Mouse (Mus musculus): Measurements from ENCODE around the gene Terb1. TPM values are rescaled to one million over a fixed set of nuclear protein-coding genes. Genes with fewer than 3 reads are reported as not detected.

The Terb1 gene
- total RNA-seq, 2 experiments from 2014 or later, result 0.93 to 1.2 TPM

- intact Hi-C loops (cut with DNase I), result no loop called here
- DNase-seq (ENCODE audit: extremely low spot score in 1 of 2, low spot score in 2 of 2), result no peak
Measured at GRCm38 (mm10) chr8:104510134-104510533, 424 bp upstream of the Terb1 start.

- DNase-seq (ENCODE audit: extremely low spot score in 1 of 2, low spot score in 2 of 2), result no peak
- intact Hi-C loops (cut with DNase I), result no loop called here
Measured at GRCm38 (mm10) chr8:104479091-104479490, 30.6 kb downstream of the Terb1 start.

DNA sequence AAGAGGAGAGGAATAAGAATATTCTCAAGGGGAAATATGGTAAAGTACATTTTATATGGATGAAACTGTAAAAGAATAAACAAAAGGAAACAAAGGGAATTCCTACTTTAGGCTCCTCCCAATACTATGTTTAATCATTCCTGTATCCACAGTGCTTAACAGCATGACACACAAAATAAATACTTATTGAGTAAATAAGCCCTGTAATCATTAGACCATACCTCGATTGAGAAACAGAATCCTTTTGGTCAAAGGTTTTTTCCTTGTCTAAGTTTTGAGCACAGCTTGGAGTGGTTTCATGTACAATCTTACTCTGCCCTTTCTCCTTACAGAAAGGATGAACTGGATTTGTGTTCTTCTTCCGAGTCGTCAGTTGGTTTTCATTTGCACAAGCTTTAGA, 37.2 kb downstream of the Terb1 start:
- intact Hi-C loops (cut with DNase I), result no loop called here
- no peak for DNase-seq (ENCODE audit: extremely low spot score in 1 of 2, low spot score in 2 of 2)

GRCm38 (mm10) chr8:104467463-104467862, 42.2 kb downstream of the Terb1 start:
- intact Hi-C loops (cut with DNase I), result no loop called here

GRCm38 (mm10) chr8:104452177-104452576, 57.5 kb downstream of the Terb1 start:
- DNase-seq (ENCODE audit: extremely low spot score in 1 of 2, low spot score in 2 of 2), result no peak
- intact Hi-C loops (cut with DNase I), result no loop called here

More at GRCm38 (mm10) chr8:104467463-104467862, 42.2 kb downstream of the Terb1 start:
- DNase-seq (ENCODE audit: extremely low spot score in 1 of 2, low spot score in 2 of 2), result no peak

- intact Hi-C loops (cut with DNase I), result no loop called here
- no peak for DNase-seq (ENCODE audit: extremely low spot score in 1 of 2, low spot score in 2 of 2)
Measured at GRCm38 (mm10) chr8:104448796-104449195, 60.9 kb downstream of the Terb1 start.

DNA sequence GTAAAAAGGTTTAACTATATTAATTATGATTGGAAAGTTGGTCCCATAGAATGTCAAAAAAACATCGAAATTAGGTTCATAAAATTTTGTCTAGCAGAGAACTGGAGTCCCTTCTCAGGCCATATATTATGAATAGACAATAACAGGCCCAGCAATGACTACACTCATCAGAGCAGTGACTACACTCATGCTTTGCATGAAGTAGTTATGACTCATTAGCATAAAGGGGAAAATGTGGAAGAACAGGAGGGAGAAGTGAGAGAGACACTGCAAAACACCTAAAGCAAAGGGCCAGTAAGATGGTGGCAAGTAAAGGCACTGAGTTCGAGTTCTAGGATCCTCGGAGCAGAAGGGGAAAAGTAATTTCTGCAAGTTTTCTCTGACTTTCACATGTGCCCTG, 63.7 kb downstream of the Terb1 start:
- intact Hi-C loops (cut with DNase I), result no loop called here
- DNase-seq (ENCODE audit: extremely low spot score in 1 of 2, low spot score in 2 of 2), result no peak

DNA sequence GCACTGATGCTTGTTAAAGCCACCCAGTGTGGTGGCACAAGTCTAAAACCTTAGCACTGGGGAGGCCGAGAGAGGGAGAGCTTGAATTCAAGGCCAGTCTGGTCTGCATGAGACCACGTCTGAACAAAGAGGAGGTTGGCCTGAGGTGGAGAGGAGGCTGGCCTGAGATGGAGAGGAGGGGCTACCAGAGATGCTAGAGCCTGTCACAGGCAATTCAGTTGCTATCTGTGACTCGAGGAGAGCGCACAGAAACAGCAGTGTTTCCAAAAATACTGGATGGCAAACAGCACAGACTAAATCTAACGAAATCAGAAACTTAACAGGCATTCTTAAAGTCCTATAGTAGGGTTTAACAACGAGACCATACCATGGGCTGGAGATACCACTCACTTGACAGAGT, 64.5 kb downstream of the Terb1 start:
- intact Hi-C loops (cut with DNase I), result no loop called here

GRCm38 (mm10) chr8:104443125-104443679, 66.5 kb downstream of the Terb1 start:
- intact Hi-C loops (cut with DNase I), result loop anchor here (2.0 to 5.0 kb wide), 2 partner anchors 64 to 100 kb away; partner anchors contain the start of gene Terb1
- no peak for DNase-seq (ENCODE audit: extremely low spot score in 1 of 2, low spot score in 2 of 2)

More for the DNA sequence above, 64.5 kb downstream of the Terb1 start:
- DNase-seq (ENCODE audit: extremely low spot score in 1 of 2, low spot score in 2 of 2), result no peak

DNA sequence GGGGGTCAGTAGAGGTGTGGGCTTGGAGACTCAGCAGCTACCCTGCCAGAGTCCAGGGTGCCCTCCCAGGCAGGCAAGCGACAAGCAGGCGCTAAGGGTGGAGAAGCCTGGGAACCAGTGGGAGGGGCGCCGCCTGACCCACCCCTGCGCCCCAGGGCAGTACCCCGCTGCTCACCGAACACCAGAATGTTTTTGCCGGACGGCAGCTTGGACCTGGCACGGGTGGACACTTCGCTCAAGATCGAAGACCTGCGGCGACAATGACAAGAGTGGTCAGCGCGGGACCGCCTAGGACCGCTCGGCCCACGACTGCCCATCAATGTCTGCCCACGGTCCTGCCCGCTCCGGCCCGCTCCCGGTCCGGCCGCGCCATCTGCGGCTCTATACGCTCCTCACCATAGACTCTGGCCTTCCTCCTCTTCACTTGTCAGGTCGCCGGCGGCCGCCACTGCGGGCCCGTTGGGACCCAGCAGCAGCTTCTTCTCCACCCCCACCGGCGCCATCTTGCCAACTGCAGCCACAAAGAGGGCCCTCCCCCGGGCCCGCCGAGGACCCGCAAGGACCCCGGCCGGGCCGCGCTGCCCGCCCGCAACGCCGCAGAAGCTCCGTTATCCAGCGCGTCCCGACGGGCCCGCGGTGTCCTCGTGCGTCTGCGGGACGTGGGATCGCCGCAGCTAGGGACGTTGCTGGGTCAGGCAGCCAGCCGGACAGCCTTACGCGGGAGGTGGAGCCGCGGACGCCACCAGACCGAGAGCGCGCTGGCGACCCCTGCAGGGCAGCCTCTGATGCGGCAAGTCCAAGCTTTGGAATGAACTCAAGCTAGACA, 67.2 kb downstream of the Terb1 start, which contains the start of gene Dync1li2:
TSS of gene Dync1li2 (minus strand) at position 749 of the 826 bp plus-strand sequence.
- DNase-seq (ENCODE audit: extremely low spot score in 1 of 2, low spot score in 2 of 2), result peak; percentile 85 to 93
- intact Hi-C loops (cut with DNase I), result loop anchor here (2.0 to 5.0 kb wide), 2 partner anchors 65 to 100 kb away; partner anchors contain the start of gene Terb1

- no peak for DNase-seq (ENCODE audit: extremely low spot score in 1 of 2, low spot score in 2 of 2)
- intact Hi-C loops (cut with DNase I), result loop anchor here (2.0 to 5.0 kb wide), 2 partner anchors 66 to 99 kb away; partner anchors contain the start of gene Terb1
Measured at GRCm38 (mm10) chr8:104441613-104442012, 68.1 kb downstream of the Terb1 start.

- intact Hi-C loops (cut with DNase I), result loop anchor here (5.0 to 10.0 kb wide), 3 partner anchors 78 to 195 kb away; partner anchors contain the start of genes Car7, Nae1 and Tk2
- DNase-seq (ENCODE audit: extremely low spot score in 1 of 2, low spot score in 2 of 2), result no peak
Measured at GRCm38 (mm10) chr8:104439461-104439860, 70.2 kb downstream of the Terb1 start.

DNA sequence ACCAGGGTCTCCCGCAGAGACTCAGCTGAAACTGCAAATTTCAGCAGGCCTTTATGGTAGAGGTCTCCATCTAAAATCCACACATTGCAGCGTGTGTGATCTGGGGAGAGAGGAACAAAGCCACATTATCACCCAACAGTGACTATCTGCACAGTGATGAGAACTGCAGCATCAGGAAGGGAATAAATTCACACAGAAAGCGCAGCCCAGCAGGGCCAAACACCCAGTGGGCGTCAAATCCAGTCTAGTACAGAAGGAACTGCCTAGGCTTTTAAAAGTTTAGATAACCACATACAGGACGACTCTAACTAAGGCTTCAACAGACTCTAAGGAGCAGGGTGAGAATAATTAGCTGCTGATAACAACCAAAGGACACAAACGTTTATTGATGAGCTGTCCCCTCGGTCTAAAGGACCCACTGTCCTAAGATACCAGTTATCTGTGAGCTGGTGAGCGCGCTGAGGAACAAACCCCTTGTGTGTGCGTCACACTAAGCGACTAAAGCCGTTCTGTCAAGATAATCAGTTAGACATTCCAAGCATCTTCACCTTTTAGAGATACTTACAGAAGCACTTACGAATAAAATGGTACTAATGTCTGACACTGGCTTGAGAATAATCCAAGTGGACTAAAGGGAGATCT, 72.1 kb downstream of the Terb1 start:
- intact Hi-C loops (cut with DNase I), result loop anchor here (5.0 to 10.0 kb wide), 3 partner anchors 80 to 193 kb away; partner anchors contain the start of genes Car7, Nae1 and Tk2
- no peak for DNase-seq (ENCODE audit: extremely low spot score in 1 of 2, low spot score in 2 of 2)

DNA sequence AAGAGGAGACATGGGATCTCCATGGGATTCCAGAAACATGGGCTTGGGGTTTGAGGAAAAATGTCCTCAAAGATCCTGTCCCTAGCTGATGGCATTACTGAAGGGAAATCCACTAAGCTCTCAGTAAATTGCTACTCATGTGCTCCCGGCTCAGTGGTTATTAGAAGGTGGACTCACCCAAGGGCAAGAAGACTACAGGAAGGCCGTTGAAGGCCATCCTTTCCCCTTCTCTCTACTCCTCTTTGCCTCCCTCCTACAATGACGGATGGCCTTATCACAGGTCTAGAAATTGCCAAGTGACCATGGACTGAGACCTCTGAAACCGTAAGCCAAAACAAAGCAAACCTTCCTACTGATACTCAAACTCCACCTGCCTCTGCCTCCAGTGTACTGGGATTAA, 73.1 kb downstream of the Terb1 start:
- no peak for DNase-seq (ENCODE audit: extremely low spot score in 1 of 2, low spot score in 2 of 2)
- intact Hi-C loops (cut with DNase I), result loop anchor here (5.0 to 10.0 kb wide), 3 partner anchors 81 to 192 kb away; partner anchors contain the start of genes Car7, Nae1 and Tk2

DNA sequence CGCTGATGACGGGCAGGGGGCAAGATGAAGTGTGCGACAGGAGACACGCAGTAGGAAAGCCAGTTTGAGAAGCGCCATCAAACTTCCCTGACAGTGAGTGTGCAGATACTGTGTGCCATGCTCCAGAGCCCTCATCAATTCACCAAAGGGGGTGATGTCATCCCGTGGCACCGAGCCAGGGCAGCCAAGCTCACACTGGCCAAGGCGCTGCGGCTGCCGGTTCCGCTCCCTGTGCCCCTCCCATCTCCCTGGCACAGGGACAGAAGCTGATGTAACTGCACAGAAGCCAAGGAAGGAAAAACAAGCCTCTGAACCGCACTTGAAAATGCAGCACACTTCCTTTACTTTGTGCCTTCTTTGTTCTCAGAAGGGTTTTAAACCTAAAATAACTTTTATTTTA, 73.7 kb downstream of the Terb1 start:
- intact Hi-C loops (cut with DNase I), result loop anchor here (5.0 to 10.0 kb wide), 3 partner anchors 81 to 191 kb away; partner anchors contain the start of genes Car7, Nae1 and Tk2

DNA sequence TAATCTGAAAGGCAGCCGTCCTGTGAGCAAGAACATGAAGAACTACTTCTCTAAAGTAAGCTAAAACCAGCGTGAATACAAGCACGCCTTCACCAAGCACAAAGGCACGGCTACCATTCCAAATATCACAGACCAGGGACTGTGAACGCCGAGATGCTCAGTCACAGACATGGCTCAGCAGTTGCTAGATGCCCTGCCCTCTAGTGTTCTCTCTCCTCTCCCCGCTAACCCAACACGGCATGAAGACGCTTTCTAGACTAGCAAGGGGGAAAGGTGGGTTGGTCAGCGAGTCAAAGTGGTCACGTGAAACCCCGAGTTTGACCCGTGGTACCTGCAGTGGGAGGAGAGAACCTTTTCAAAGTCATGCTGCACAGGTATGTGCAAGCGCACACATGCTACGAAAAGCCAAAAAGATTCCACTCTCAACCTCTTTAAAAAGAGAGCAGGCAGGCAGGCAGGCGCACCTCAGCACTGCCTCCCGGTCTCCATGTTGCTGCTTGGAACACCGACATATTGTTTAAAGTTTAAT, 74.8 kb downstream of the Terb1 start:
- DNase-seq (ENCODE audit: extremely low spot score in 1 of 2, low spot score in 2 of 2), result no peak
- intact Hi-C loops (cut with DNase I), result loop anchor here (5.0 to 10.0 kb wide), 3 partner anchors 82 to 190 kb away; partner anchors contain the start of genes Car7, Nae1 and Tk2

More for the DNA sequence above, 73.7 kb downstream of the Terb1 start:
- peak; percentile 92 to 98 for DNase-seq (ENCODE audit: extremely low spot score in 1 of 2, low spot score in 2 of 2)

DNA sequence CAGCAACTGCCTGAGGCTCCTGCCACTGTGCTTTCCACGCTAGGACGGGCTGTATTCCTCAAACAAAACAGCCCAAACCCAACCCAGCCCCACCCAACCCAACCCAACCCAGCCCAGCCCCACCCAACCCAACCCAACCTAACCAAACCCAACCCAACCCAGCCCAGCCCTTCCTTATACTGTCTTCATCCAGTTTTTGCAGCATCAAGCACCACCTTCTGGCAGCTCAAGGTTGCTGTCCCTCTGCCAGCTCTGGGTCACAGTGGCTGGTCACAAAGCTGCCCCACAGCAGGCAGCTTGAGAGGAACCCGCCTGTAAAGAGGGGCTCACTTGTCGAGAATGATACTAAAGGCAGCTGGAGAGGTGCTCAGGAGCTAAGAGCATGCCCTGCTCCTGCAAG, 75.4 kb downstream of the Terb1 start:
- no peak for DNase-seq (ENCODE audit: extremely low spot score in 1 of 2, low spot score in 2 of 2)
- intact Hi-C loops (cut with DNase I), result loop anchor here (10.0 kb wide), 1 partner anchor 189 kb away; the partner anchor contains the start of gene Tk2

GRCm38 (mm10) chr8:104433191-104433842, 76.4 kb downstream of the Terb1 start:
- DNase-seq (ENCODE audit: extremely low spot score in 1 of 2, low spot score in 2 of 2), result no peak
- intact Hi-C loops (cut with DNase I), result loop anchor here (10.0 kb wide), 1 partner anchor 189 kb away; the partner anchor contains the start of gene Tk2
